Mouse (Mus musculus): ENCODE measurements around the gene Gas6. TPM values are rescaled to one million over a fixed set of nuclear protein-coding genes. Genes with fewer than 3 reads are reported as not detected.

Gene Gas6
- polyA plus RNA-seq, 1 experiment from 2014 or later: 18.7 TPM

DNA sequence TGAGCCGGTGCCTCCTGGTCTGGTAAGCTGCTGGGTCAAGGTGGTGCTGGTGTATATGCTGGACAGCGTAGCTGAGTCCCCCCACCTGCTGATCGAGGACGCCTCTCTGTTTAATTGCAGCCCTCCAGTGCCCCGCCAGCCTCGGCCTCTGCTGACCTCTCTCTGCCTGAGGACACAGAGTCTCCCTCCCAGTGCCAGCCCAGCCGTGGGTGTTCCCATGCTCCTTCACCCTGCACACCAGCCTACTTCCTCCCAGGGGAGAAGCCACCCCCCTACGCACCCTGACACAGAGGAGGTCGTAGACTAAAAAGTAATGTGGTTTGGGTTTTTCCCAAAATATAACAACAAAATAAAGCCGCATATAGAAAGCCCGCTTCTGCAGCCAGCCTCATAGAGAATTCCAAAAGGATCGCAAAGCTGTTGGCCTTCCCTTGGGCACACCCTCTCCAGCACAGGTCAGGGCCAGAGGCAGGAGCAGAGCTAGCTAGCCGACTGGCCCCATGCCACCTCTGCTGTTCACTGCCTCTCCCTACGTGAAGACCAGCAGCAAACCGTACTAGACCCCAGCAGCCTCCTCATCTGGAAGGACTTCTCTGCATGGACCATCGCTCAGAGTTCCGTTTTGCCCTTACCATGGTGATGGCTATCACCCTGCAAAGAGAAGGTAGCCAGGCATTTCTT is 33.1 kb downstream of the Gas6 start:
- ATAC-seq (ENCODE audit: low FRiP score, low TSS enrichment): no peak

DNA sequence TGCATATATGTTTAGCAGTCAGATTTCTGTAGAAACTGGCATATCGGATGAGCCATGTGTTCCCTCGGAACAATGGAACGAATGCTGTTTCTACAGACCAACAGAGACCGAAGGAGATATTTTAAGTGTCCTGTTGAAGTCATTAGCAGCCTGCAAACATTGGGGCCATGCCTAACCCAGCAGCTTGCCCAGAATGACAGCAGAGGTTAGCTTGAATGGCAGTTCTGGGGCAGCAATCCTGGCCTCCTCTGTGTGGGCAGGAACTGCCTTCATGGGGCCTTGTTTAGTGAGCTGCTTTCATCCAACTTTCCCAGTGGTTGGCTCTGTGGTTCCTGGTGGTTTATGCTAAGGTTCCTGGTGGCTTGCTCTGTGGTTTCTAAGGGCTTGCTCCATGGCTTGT is 34.9 kb downstream of the Gas6 start:
- H3K9ac ChIP-seq (ENCODE audit: low read depth, low read length): no peak overlapping the region
- 0 out of 2 replicates have a peak, but pooled peaks cover 2% of the 10 kb centered on the region for H3K4me1 ChIP-seq (ENCODE audit: control insufficient read depth, insufficient read depth, low read length)
- 89% methylated on average over 4 of the region's 4 CpGs for WGBS
- H3K9me3 ChIP-seq (ENCODE audit: control insufficient read depth, low read length): no peaks in the 10 kb centered on the region
- H3K36me3 ChIP-seq (ENCODE audit: control insufficient read depth, insufficient read depth, low read length): no peaks in the 10 kb centered on the region
- no peak for ATAC-seq (ENCODE audit: low FRiP score, low TSS enrichment)
- H3K4me2 ChIP-seq (replicated peaks; ENCODE audit: low read depth, low read length): no peak overlapping the region
- H3K4me3 ChIP-seq (ENCODE audit: low read length): no peak overlapping the region
- H3K27ac ChIP-seq (ENCODE audit: low read depth, low read length): no peak overlapping the region
- no peaks in the 10 kb centered on the region for H3K27me3 ChIP-seq (ENCODE audit: control insufficient read depth, insufficient read depth, low read length)

More for the DNA sequence above, 33.1 kb downstream of the Gas6 start:
- Histone ChIP-seq H3K27ac (ENCODE audit: low read depth, low read length) (no peak overlapping the region), H3K36me3 (ENCODE audit: control insufficient read depth, insufficient read depth, low read length) (no peaks in the 10 kb centered on the region), H3K9me3 (ENCODE audit: control insufficient read depth, low read length) (no peaks in the 10 kb centered on the region), H3K4me1 (ENCODE audit: control insufficient read depth, insufficient read depth, low read length) (peaks cover 15% of the 10 kb centered on the region; the same call in 1 of the 2 replicates), H3K4me3 (ENCODE audit: low read length) (no peak overlapping the region), H3K27me3 (ENCODE audit: control insufficient read depth, insufficient read depth, low read length) (no peaks in the 10 kb centered on the region), H3K9ac (ENCODE audit: low read depth, low read length) (no peak overlapping the region), H3K4me2 (replicated peaks; ENCODE audit: low read depth, low read length) (no peak overlapping the region)
- 52% methylated on average over 17 of the region's 17 CpGs for WGBS

DNA sequence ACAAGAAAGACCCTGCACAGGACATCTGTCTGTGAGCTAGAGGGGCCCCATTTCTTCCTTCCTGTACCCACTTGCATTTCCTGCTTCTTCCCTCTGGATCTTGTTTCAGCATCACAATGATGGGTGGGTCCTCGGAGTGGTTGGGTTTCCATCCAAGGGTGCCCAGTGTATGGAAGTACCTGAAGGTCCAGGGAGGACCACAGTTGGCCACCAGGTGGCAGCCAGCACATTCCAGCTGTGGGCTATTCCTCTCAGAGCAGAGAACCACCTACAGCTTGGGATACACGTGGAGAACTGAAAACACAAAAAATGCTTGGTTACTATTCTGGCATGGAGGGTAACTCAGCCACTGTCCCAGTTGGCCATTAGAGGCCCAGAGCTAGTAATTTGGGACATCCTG is 39.0 kb downstream of the Gas6 start:
- 25% methylated on average over 2 of the region's 2 CpGs for WGBS

GRCm38 (mm10) chr8:13454341-13455113 is 39.8 kb downstream of the Gas6 start:
- H3K36me3 ChIP-seq (ENCODE audit: control insufficient read depth, insufficient read depth, low read length): no peaks in the 10 kb centered on the region
- no peak overlapping the region for H3K9ac ChIP-seq (ENCODE audit: low read depth, low read length)
- no peaks in the 10 kb centered on the region for H3K9me3 ChIP-seq (ENCODE audit: control insufficient read depth, low read length)
- H3K27ac ChIP-seq (ENCODE audit: low read depth, low read length): no peak overlapping the region
- no peaks in the 10 kb centered on the region for H3K27me3 ChIP-seq (ENCODE audit: control insufficient read depth, insufficient read depth, low read length)
- no peak overlapping the region for H3K4me3 ChIP-seq (ENCODE audit: low read length)
- H3K4me1 ChIP-seq (ENCODE audit: control insufficient read depth, insufficient read depth, low read length): no peaks in the 10 kb centered on the region
- WGBS: 68% methylated on average over 8 of the region's 8 CpGs
- H3K4me2 ChIP-seq (replicated peaks; ENCODE audit: low read depth, low read length): no peak overlapping the region
- no peak for ATAC-seq (ENCODE audit: low FRiP score, low TSS enrichment)

More for the DNA sequence above, 39.0 kb downstream of the Gas6 start:
- H3K4me2 ChIP-seq (replicated peaks; ENCODE audit: low read depth, low read length): no peak overlapping the region
- ATAC-seq (ENCODE audit: low FRiP score, low TSS enrichment): peak; percentile 84
- no peak overlapping the region for H3K27ac ChIP-seq (ENCODE audit: low read depth, low read length)
- H3K4me3 ChIP-seq (ENCODE audit: low read length): no peak overlapping the region
- H3K36me3 ChIP-seq (ENCODE audit: control insufficient read depth, insufficient read depth, low read length): no peaks in the 10 kb centered on the region
- H3K4me1 ChIP-seq (ENCODE audit: control insufficient read depth, insufficient read depth, low read length): no peaks in the 10 kb centered on the region
- H3K27me3 ChIP-seq (ENCODE audit: control insufficient read depth, insufficient read depth, low read length): no peaks in the 10 kb centered on the region
- no peaks in the 10 kb centered on the region for H3K9me3 ChIP-seq (ENCODE audit: control insufficient read depth, low read length)
- H3K9ac ChIP-seq (ENCODE audit: low read depth, low read length): no peak overlapping the region

GRCm38 (mm10) chr8:13451747-13452277 is 42.5 kb downstream of the Gas6 start:
- 67% methylated on average over 6 of the region's 6 CpGs for WGBS
- H3K27ac ChIP-seq (ENCODE audit: low read depth, low read length): no peak overlapping the region
- no peak for ATAC-seq (ENCODE audit: low FRiP score, low TSS enrichment)

DNA sequence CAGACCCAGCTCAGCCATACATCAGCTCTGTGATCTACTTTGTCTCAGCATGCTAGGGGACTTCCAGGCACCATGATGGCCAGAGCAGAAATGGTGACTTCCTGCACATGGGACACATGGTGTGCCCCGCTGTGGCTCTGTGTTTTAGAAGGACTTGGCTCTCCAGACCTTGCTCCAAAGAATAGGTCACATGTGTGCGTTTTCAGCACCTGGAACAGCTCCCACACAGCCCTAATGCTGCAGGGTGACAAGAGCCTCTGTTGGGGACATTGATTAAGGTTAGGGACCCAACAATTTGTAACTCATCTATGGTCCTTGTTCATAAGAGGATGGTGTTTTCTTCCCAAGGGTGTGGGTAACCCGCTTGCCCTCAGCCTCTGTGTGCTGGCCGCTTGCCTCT is 46.1 kb downstream of the Gas6 start:
- Histone ChIP-seq H3K9me3 (ENCODE audit: control insufficient read depth, low read length) (no peaks in the 10 kb centered on the region), H3K27me3 (ENCODE audit: control insufficient read depth, insufficient read depth, low read length) (no peaks in the 10 kb centered on the region), H3K4me2 (replicated peaks; ENCODE audit: low read depth, low read length) (no peak overlapping the region), H3K4me3 (ENCODE audit: low read length) (no peak overlapping the region), H3K36me3 (ENCODE audit: control insufficient read depth, insufficient read depth, low read length) (no peaks in the 10 kb centered on the region), H3K27ac (ENCODE audit: low read depth, low read length) (no peak overlapping the region), H3K4me1 (ENCODE audit: control insufficient read depth, insufficient read depth, low read length) (no peaks in the 10 kb centered on the region), H3K9ac (ENCODE audit: low read depth, low read length) (no peak overlapping the region)
- no peak; the same call in 1 of the 2 replicates for ATAC-seq (ENCODE audit: low FRiP score, low TSS enrichment)
- WGBS: 55% methylated on average over 4 of the region's 4 CpGs

More at GRCm38 (mm10) chr8:13451747-13452277, 42.5 kb downstream of the Gas6 start:
- Histone ChIP-seq H3K9ac (ENCODE audit: low read depth, low read length) (no peak overlapping the region), H3K4me1 (ENCODE audit: control insufficient read depth, insufficient read depth, low read length) (no peaks in the 10 kb centered on the region), H3K4me2 (replicated peaks; ENCODE audit: low read depth, low read length) (no peak overlapping the region), H3K27me3 (ENCODE audit: control insufficient read depth, insufficient read depth, low read length) (no peaks in the 10 kb centered on the region), H3K36me3 (ENCODE audit: control insufficient read depth, insufficient read depth, low read length) (no peaks in the 10 kb centered on the region), H3K4me3 (ENCODE audit: low read length) (no peak overlapping the region), H3K9me3 (ENCODE audit: control insufficient read depth, low read length) (no peaks in the 10 kb centered on the region)

GRCm38 (mm10) chr8:13446456-13446855 is 47.8 kb downstream of the Gas6 start:
- no peaks in the 10 kb centered on the region for H3K4me1 ChIP-seq (ENCODE audit: control insufficient read depth, insufficient read depth, low read length)
- H3K36me3 ChIP-seq (ENCODE audit: control insufficient read depth, insufficient read depth, low read length): no peaks in the 10 kb centered on the region
- no peak for ATAC-seq (ENCODE audit: low FRiP score, low TSS enrichment)
- no peak overlapping the region for H3K4me2 ChIP-seq (replicated peaks; ENCODE audit: low read depth, low read length)
- H3K4me3 ChIP-seq (ENCODE audit: low read length): no peak overlapping the region
- H3K9ac ChIP-seq (ENCODE audit: low read depth, low read length): no peak overlapping the region
- no peaks in the 10 kb centered on the region for H3K27me3 ChIP-seq (ENCODE audit: control insufficient read depth, insufficient read depth, low read length)
- H3K27ac ChIP-seq (ENCODE audit: low read depth, low read length): no peak overlapping the region
- 88% methylated on average over 6 of the region's 6 CpGs for WGBS
- H3K9me3 ChIP-seq (ENCODE audit: control insufficient read depth, low read length): no peaks in the 10 kb centered on the region

- Histone ChIP-seq H3K4me1 (ENCODE audit: control insufficient read depth, insufficient read depth, low read length) (no peaks in the 10 kb centered on the region), H3K27me3 (ENCODE audit: control insufficient read depth, insufficient read depth, low read length) (peaks cover under 1% of the 10 kb centered on the region; the same call in 1 of the 2 replicates), H3K4me3 (ENCODE audit: low read length) (no peak overlapping the region), H3K27ac (ENCODE audit: low read depth, low read length) (no peak overlapping the region), H3K4me2 (replicated peaks; ENCODE audit: low read depth, low read length) (no peak overlapping the region), H3K9me3 (ENCODE audit: control insufficient read depth, low read length) (no peaks in the 10 kb centered on the region), H3K36me3 (ENCODE audit: control insufficient read depth, insufficient read depth, low read length) (no peaks in the 10 kb centered on the region), H3K9ac (ENCODE audit: low read depth, low read length) (no peak overlapping the region)
- 86% methylated on average over 2 of the region's 2 CpGs for WGBS
- no peak for ATAC-seq (ENCODE audit: low FRiP score, low TSS enrichment)
Observed at GRCm38 (mm10) chr8:13442152-13442551, 52.1 kb downstream of the Gas6 start.

GRCm38 (mm10) chr8:13437531-13437930 is 56.8 kb downstream of the Gas6 start:
- no peak overlapping the region for H3K4me2 ChIP-seq (replicated peaks; ENCODE audit: low read depth, low read length)
- whole genome bisulfite sequencing: 85% methylated on average over 2 of the region's 2 CpGs
- no peaks in the 10 kb centered on the region for H3K36me3 ChIP-seq (ENCODE audit: control insufficient read depth, insufficient read depth, low read length)
- H3K9ac ChIP-seq (ENCODE audit: low read depth, low read length): no peak overlapping the region
- H3K27ac ChIP-seq (ENCODE audit: low read depth, low read length): no peak overlapping the region
- H3K27me3 ChIP-seq (ENCODE audit: control insufficient read depth, insufficient read depth, low read length): peaks cover 29% of the 10 kb centered on the region
- H3K4me1 ChIP-seq (ENCODE audit: control insufficient read depth, insufficient read depth, low read length): no peaks in the 10 kb centered on the region
- no peak overlapping the region for H3K4me3 ChIP-seq (ENCODE audit: low read length)
- no peaks in the 10 kb centered on the region for H3K9me3 ChIP-seq (ENCODE audit: control insufficient read depth, low read length)
- ATAC-seq (ENCODE audit: low FRiP score, low TSS enrichment): no peak

Data from kidney, embryonic 14.5 days (tissue).